In the genomic region with DNA sequence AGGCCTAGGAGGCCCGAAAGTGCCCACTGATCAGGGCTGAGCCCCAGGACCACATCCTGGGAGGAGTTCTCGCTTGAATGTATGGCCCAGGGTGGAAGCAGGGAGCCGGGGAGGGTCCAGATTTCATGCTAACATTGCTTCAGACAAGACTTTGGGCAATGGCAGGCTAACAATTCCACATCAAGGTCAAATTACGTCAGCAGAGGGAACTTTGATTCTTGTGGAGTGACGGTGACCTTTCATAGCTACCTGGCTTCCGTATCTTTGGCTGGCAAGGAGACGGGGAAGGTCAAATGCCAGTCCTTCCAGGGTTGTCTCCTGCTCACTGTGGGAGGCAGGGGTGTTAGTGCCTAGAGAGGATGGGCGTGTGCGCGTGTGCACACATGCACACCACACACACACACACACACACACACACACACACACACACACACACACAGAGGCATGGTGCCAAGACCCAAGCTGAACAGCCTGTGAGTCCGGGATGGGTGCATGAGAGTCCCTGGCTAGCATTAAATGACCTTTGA, we compare ENCODE assay signal across 35 mouse cellular contexts. TPM values are rescaled to one million over a fixed set of nuclear protein-coding genes. Genes with fewer than 3 reads are reported as not detected.
DNase-seq lines count a peak whose midpoint lies in the region; ATAC-seq and TF ChIP-seq lines count a peak whose summit lies in the region.
"Had no signal": no experiment of that assay in that cellular context is flagged by ENCODE, and none has a peak within 500 bp of the region (broad histone marks: within the 10 kb centered on the region; RNA-seq: fewer than 3 reads in every experiment).

No protein-coding gene starts in this region.

- H3K36me3 ChIP-seq in kidney, adult 2 months (ENCODE audit: control insufficient read depth, insufficient read depth, low read length) = peaks cover 1% of the 10 kb centered on the region; the same call in 1 of the 2 replicates
- H3K36me3 ChIP-seq in kidney, embryonic 15.5 days = peaks cover 32% of the 10 kb centered on the region
- no peaks in the 10 kb centered on the region for H3K36me3 ChIP-seq in liver, embryonic 16.5 days (ENCODE audit: control insufficient read depth, insufficient read depth)
- H3K36me3 ChIP-seq: embryonic facial prominence, embryonic 10.5 days; embryonic facial prominence, embryonic 15.5 days; limb, embryonic 13.5 days had no signal

- no peak for TF ChIP-seq CTCF in kidney, adult 2 months (conservative IDR thresholded peaks at IDR 0.05; ENCODE audit: insufficient read depth, insufficient read length, low read depth, low read length)
- TF ChIP-seq CTCF in olfactory bulb, adult 2 months (IDR thresholded peaks at IDR 0.05; ENCODE audit: insufficient read depth, low read depth, low read length) = no peak

- H3K9ac ChIP-seq in kidney, embryonic 15.5 days = no peak overlapping the region
- H3K9ac ChIP-seq in liver, embryonic 16.5 days (ENCODE audit: low read depth, low read length) = no peak overlapping the region
- H3K9ac ChIP-seq: embryonic facial prominence, embryonic 15.5 days; forebrain, embryonic 12.5 days; forebrain, postnatal 0 days; hindbrain, embryonic 13.5 days; limb, embryonic 13.5 days; midbrain, embryonic 13.5 days; neural tube, embryonic 13.5 days; stomach, embryonic 15.5 days had no signal

- no peak overlapping the region for H3K4me3 ChIP-seq in kidney, adult 2 months (ENCODE audit: insufficient read depth, low read depth, low read length)
- no peak overlapping the region for H3K4me3 ChIP-seq in kidney, embryonic 15.5 days (replicated peaks)
- H3K4me3 ChIP-seq in liver, embryonic 16.5 days (ENCODE audit: low read depth, low read length) = no peak overlapping the region
- no peak overlapping the region for H3K4me3 ChIP-seq in olfactory bulb, adult 2 months (ENCODE audit: insufficient read depth, low read depth, low read length)
- H3K4me3 ChIP-seq: embryonic facial prominence, embryonic 10.5 days; embryonic facial prominence, embryonic 15.5 days; forebrain, embryonic 12.5 days; hindbrain, embryonic 13.5 days; limb, embryonic 13.5 days; midbrain, embryonic 13.5 days; neural tube, embryonic 13.5 days; stomach, embryonic 15.5 days had no signal

- 56% methylated on average over 11 of the region's 11 CpGs for WGBS in kidney, adult 2 months
- 83% methylated on average over 10 of the region's 11 CpGs for WGBS in kidney, embryonic 15.5 days
- 66% methylated on average over 11 of the region's 11 CpGs for WGBS in liver, embryonic 16.5 days (ENCODE audit: insufficient replicate concordance)
- WGBS in olfactory bulb, adult 2 months = 89% methylated on average over 11 of the region's 11 CpGs

- no peak overlapping the region for H3K4me2 ChIP-seq in kidney, embryonic 15.5 days
- H3K4me2 ChIP-seq in liver, embryonic 16.5 days (ENCODE audit: low read depth, low read length) = no peak overlapping the region
- H3K4me2 ChIP-seq: embryonic facial prominence, embryonic 15.5 days; forebrain, embryonic 12.5 days; hindbrain, embryonic 13.5 days; limb, embryonic 13.5 days; midbrain, embryonic 13.5 days; neural tube, embryonic 13.5 days; stomach, embryonic 15.5 days had no signal

- H3K27ac ChIP-seq in kidney, adult 2 months (ENCODE audit: insufficient read depth, low read depth, low read length) = peak overlapping the region; percentile 25
- H3K27ac ChIP-seq in kidney, embryonic 15.5 days = no peak overlapping the region
- no peak overlapping the region for H3K27ac ChIP-seq in liver, embryonic 16.5 days (ENCODE audit: low read length)
- H3K27ac ChIP-seq in olfactory bulb, adult 2 months (ENCODE audit: insufficient read depth, low read depth, low read length) = peak overlapping the region; percentile 23; the same call in 1 of the 2 replicates
- H3K27ac ChIP-seq: embryonic facial prominence, embryonic 10.5 days; embryonic facial prominence, embryonic 15.5 days; forebrain, embryonic 12.5 days; hindbrain, embryonic 13.5 days; limb, embryonic 13.5 days; midbrain, embryonic 13.5 days; neural tube, embryonic 13.5 days; stomach, embryonic 15.5 days had no signal

- no peak for ATAC-seq in kidney, embryonic 15.5 days (replicated peaks; ENCODE audit: low FRiP score)
- peak; percentile 35; the same call in 1 of the 2 replicates for ATAC-seq in liver, embryonic 16.5 days (ENCODE audit: low read depth)
- ATAC-seq: CD4-positive, CD25-positive, alpha-beta regulatory T cell, adult 4 months; forebrain, postnatal 0 days; intestine, embryonic 16.5 days; lung, postnatal 0 days; midbrain, embryonic 13.5 days had no signal

- peaks cover 33% of the 10 kb centered on the region for H3K4me1 ChIP-seq in kidney, adult 2 months (ENCODE audit: control insufficient read depth, insufficient read depth, low read length)
- peaks cover 24% of the 10 kb centered on the region for H3K4me1 ChIP-seq in kidney, embryonic 15.5 days
- H3K4me1 ChIP-seq in liver, embryonic 16.5 days (ENCODE audit: control insufficient read depth, low read depth, low read length) = no peaks in the 10 kb centered on the region; the same call in 1 of the 2 replicates
- peaks cover 61% of the 10 kb centered on the region for H3K4me1 ChIP-seq in olfactory bulb, adult 2 months (ENCODE audit: control insufficient read depth, insufficient read depth, low read length)
- H3K4me1 ChIP-seq: neural tube, embryonic 13.5 days; stomach, embryonic 15.5 days had no signal

- no peaks in the 10 kb centered on the region for H3K27me3 ChIP-seq in kidney, adult 2 months (replicated peaks; ENCODE audit: control insufficient read depth, insufficient read depth, low read length)
- H3K27me3 ChIP-seq in kidney, embryonic 15.5 days = no peaks in the 10 kb centered on the region
- H3K27me3 ChIP-seq in liver, embryonic 16.5 days (ENCODE audit: control insufficient read depth, insufficient read depth, low read depth, low read length) = no peaks in the 10 kb centered on the region
- H3K27me3 ChIP-seq: embryonic facial prominence, embryonic 15.5 days; forebrain, embryonic 12.5 days; hindbrain, embryonic 13.5 days; limb, embryonic 13.5 days; midbrain, embryonic 13.5 days; neural tube, embryonic 13.5 days; stomach, embryonic 15.5 days had no signal

- DNase-seq in adrenal gland, postnatal 14 days = peak; percentile 27
- DNase-seq in adrenal gland, adult 8-10 months = no peak
- DNase-seq in kidney, adult 2 months = peak; percentile 72
- DNase-seq in liver = no peak
- no peak for DNase-seq in layer of hippocampus, postnatal 36 days
- DNase-seq: cerebellum, adult 8-10 months; cerebellum, postnatal 25 days; forebrain, postnatal 0 days; lung, adult 18-20 months; lung, postnatal 4 days; right cerebral cortex, postnatal 14 days had no signal

- no peaks in the 10 kb centered on the region for H3K9me3 ChIP-seq in kidney, embryonic 15.5 days (replicated peaks)
- no peaks in the 10 kb centered on the region for H3K9me3 ChIP-seq in liver, embryonic 16.5 days (replicated peaks; ENCODE audit: control insufficient read depth, low read length)
- H3K9me3 ChIP-seq: embryonic facial prominence, embryonic 15.5 days; forebrain, embryonic 12.5 days; hindbrain, embryonic 13.5 days; limb, embryonic 13.5 days; midbrain, embryonic 13.5 days; neural tube, embryonic 13.5 days; stomach, embryonic 15.5 days had no signal

- TF ChIP-seq POLR2A in kidney, adult 2 months (IDR thresholded peaks at IDR 0.05; ENCODE audit: low read depth, low read length) = no peak
- no peak for TF ChIP-seq POLR2A in olfactory bulb, adult 2 months (IDR thresholded peaks at IDR 0.05; ENCODE audit: insufficient read depth, low read depth, low read length)

RNA-seq across cellular contexts. Expression of a gene that starts 28.9 kb away (rescaled TPM):
- total RNA-seq in adrenal gland, postnatal 14 days (2021) = not detected in 2 replicates
- not detected for total RNA-seq in adrenal gland, adult 8-10 months (2022)
- 0.14 and 0.16 TPM in 2 replicates for polyA plus RNA-seq in kidney, adult 2 months (2012; rRNA removed)
- not detected in 2 replicates for polyA plus RNA-seq in kidney, embryonic 15.5 days (2015; fragmentation: Nextera tagmentation; extraction: Ambion mirVana)
- polyA plus RNA-seq in liver, embryonic 16.5 days (2015; fragmentation: Nextera tagmentation; extraction: Ambion mirVana) = not detected in 2 replicates
- not detected in 2 replicates for polyA plus RNA-seq in olfactory bulb, adult 2 months (2012; ENCODE audit: insufficient read depth, insufficient read length, low replicate concordance, missing spikeins)
- not detected for total RNA-seq in layer of hippocampus, postnatal 36 days (2021)
- total RNA-seq: forebrain, postnatal 0 days; gastrocnemius, adult 8-10 months; heart, postnatal 25 days; layer of hippocampus, adult 18-20 months; layer of hippocampus, postnatal 10 days; left cerebral cortex, adult 8-10 months; left cerebral cortex, postnatal 36 days; megakaryocyte-erythroid progenitor cell, adult 5-6 weeks had no signal
- polyA plus RNA-seq: CD4-positive, CD25-positive, alpha-beta regulatory T cell, adult 4 months; embryonic facial prominence, embryonic 10.5 days; embryonic facial prominence, embryonic 15.5 days; forebrain, embryonic 12.5 days; forebrain, postnatal 0 days; gonadal fat pad, adult 2 months; heart, embryonic 14.5 days; intestine, embryonic 16.5 days; limb, embryonic 13.5 days; lung, postnatal 0 days; midbrain, embryonic 13.5 days; neural tube, embryonic 13.5 days; small intestine, adult 2 months; stomach, embryonic 15.5 days had no signal

RNA-seq across cellular contexts. Expression of a gene that starts 36.7 kb away (rescaled TPM):
- 13.9 and 15.1 TPM in 2 replicates for total RNA-seq in adrenal gland, postnatal 14 days (2021)
- 10 to 100 TPM; 12.4 to 43.6 (median 20.6) TPM for total RNA-seq in adrenal gland, adult 8-10 months (2022)
- polyA plus RNA-seq in kidney, adult 2 months (2012; rRNA removed) = 49.5 and 65.6 TPM in 2 replicates
- 19.8 and 19.9 TPM in 2 replicates for polyA plus RNA-seq in kidney, embryonic 15.5 days (2015; fragmentation: Nextera tagmentation; extraction: Ambion mirVana)
- polyA plus RNA-seq in liver, embryonic 16.5 days (2015; fragmentation: Nextera tagmentation; extraction: Ambion mirVana) = 7.4 and 10.8 TPM in 2 replicates
- not detected in 2 replicates for polyA plus RNA-seq in olfactory bulb, adult 2 months (2012; ENCODE audit: insufficient read depth, insufficient read length, low replicate concordance, missing spikeins)
- total RNA-seq in layer of hippocampus, postnatal 36 days (2021) = 10 to 100 TPM; 29.1 to 30.3 TPM
- polyA plus RNA-seq: CD4-positive, CD25-positive, alpha-beta regulatory T cell, adult 4 months had no signal

Comparison
In these comparisons a context has a peak if more than half of its experiments do, and no peak if none do; other contexts are left out.
1. DNase-seq: peak in adrenal gland, postnatal 14 days (single experiment) and kidney, adult 2 months (single experiment); none in adrenal gland, adult 8-10 months (single experiment), liver (single experiment) and layer of hippocampus, postnatal 36 days (0 of 2).
2. H3K27ac ChIP-seq: peak in kidney, adult 2 months (single experiment) and olfactory bulb, adult 2 months (single experiment); none in kidney, embryonic 15.5 days (single experiment) and liver, embryonic 16.5 days (single experiment).